Mouse (Mus musculus) spleen, adult 2 months (tissue): Measurements from ENCODE around the gene Hivep3.

ENCODE experiments used
- CTCF ChIP-seq: fragments of 200-500 bp; IDR thresholded peaks from 2 replicates; pipeline ENCODE4 v1.5.1; 2011; ENCODE audit warnings: mild to moderate bottlenecking, inconsistent platforms; ENCODE audit not compliant: insufficient read depth, insufficient read length, insufficient replicate concordance; ENCODE audit errors: extremely low read depth
- POLR2A ChIP-seq: fragments of 200-500 bp; IDR thresholded peaks from 2 replicates; pipeline ENCODE4 v1.6.1; 2011; ENCODE audit warnings: low read depth, low read length, inconsistent platforms

- no peak for TF ChIP-seq CTCF
- TF ChIP-seq POLR2A, result no peak
Observed at GRCm38 (mm10) chr4:119967636-119968035, 234.1 kb downstream of the Hivep3 start.
